Mouse (Mus musculus): ENCODE measurements at regions not wholly inside any gene's neighbourhood (a gene's known extent, or its start where the extent isn't known, plus 50 kb on each side); places are given as distances from the start of the nearest gene placed in this dataset.
A peak's percentile ranks its signal among the peaks of the same experiment; 100 is the strongest.

- no peak for DNase-seq (ENCODE audit: low read depth)
These were observed 432.6 kb downstream of the Mctp2 start for GRCm38 (mm10) chr7:71873817-71874216.

DNA sequence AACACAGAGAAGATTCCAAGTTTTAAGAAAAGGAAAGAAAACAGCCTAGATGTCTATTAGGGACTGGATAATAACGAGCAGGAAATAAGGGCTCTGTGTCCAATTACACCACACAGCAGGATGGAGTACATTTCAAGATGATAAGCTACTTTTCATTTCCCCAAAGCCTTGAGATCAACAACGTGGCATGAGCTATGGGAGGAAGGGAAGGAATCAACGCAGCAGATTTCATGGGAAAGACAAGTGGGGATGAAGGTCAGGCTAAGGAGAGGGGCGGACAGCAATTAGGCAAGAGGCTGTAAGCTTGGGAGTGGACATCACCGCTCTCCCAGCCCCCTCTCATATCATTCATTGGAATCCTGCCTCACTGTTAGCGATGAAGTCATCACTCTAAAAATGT, 433.5 kb downstream of the Mctp2 start:
- DNase-seq (ENCODE audit: low read depth) = no peak

GRCm38 (mm10) chr7:71867090-71867489, 439.3 kb downstream of the Mctp2 start:
- DNase-seq (ENCODE audit: low read depth) = peak; percentile 4

DNA sequence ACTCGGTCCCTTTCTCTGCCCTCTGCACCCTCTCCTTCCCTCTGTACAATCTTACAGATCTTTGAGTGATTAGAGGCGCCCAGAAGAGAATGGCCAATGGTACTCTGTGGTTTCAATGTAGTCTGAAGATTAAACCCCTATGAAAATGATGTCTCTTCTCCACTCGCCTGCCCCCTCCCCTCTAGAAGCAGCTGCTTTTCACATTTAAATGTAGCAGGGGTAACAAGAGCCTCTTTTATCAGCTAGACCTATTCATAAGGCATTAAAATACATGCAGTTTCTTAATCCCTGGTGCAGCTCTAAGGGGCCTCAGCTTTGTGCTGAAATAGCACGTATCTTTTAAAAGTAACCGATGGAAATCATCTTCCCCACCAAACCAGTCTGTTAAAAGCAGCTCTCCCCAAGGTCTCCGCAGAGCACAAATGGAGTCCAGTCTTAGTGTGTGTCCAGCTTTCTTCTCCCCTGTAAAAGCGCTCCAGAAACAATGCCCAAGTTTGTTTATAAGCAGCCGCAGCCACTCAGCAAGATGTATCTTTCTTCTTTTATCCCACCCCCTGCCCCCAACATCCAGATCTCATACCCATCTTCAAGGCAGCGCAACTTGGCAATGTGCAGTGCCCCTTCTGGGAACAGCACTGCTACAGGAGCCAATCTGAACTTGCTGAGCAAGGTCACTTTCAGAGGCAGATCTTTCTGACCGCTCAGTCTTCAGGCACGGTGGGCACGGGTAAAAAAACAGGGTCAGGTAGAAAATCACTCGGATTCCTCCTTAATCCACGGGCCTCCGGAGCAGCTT, 440.8 kb downstream of the Mctp2 start:
- DNase-seq (ENCODE audit: low read depth) = no peak

- no peak for DNase-seq (ENCODE audit: low read depth)
These were observed 453.5 kb downstream of the Mctp2 start for GRCm38 (mm10) chr7:71852864-71853263.

GRCm38 (mm10) chr7:71849174-71849573, 457.2 kb downstream of the Mctp2 start:
- DNase-seq (ENCODE audit: low read depth) = no peak

DNA sequence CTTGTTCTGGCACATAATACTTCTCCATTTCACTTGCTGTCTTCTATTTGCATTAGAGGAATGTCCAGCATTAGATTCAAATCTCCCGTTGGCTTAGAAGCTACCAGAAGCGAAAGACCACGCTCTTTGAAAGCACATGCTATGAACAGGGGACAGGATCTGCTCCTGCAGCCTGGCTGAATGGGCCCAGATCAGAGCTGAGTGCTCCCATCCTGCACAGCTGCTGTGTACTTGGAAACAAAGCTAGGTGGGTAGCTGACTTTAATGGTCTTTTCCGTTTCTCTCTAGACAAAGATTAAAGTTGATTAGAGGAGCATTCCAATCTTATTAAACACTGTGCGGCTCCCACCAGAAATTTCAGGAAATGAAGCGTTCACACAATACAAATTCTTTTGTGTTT, 468.6 kb downstream of the Mctp2 start:
- no peak for DNase-seq (ENCODE audit: low read depth)

GRCm38 (mm10) chr7:71831790-71832525, 474.4 kb downstream of the Mctp2 start:
- no peak for DNase-seq (ENCODE audit: low read depth)

DNA sequence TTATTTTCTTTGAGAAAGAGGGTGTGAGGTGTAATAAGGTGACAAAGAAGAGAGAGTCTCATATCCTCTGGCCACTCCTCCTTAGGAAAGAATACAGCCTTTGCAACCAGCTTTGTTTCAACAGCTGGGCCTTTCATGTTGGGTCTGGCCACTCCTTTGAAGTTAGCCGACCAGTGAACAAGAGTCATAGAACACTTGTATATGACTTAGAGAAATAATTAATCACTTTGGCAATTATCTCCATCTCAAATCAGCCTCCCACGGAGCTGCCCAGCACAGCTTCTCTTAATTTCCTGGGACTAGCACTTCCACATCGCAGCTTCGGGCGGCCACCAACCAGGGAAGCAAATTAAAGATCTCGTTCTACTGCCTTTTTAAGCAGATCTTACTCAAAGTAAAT, 476.8 kb downstream of the Mctp2 start:
- no peak for DNase-seq (ENCODE audit: low read depth)

DNA sequence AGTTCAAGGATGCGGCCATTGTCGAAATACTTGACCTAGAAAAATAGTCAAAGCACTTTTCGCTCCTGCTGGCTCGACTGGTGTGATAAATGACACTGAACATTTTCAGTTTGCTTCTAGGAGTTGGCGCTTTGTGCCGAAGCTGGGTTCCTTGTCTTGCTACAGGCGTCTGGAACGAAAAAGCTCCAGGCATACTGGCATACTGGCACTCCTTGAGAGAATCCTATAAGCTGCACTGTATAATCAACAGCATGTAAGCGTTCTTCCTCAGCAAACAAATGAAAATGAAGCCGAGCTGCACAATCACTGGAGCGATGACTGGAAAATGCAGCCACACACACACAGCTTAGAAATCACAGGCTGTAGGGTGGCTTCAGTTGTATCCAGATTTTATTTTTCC, 464.9 kb upstream of the Gm10295 start:
- DNase-seq (ENCODE audit: low read depth) = no peak

GRCm38 (mm10) chr7:71794201-71794600, 442.9 kb upstream of the Gm10295 start:
- DNase-seq (ENCODE audit: low read depth) = no peak

GRCm38 (mm10) chr7:71788401-71788800, 437.1 kb upstream of the Gm10295 start:
- DNase-seq (ENCODE audit: low read depth) = no peak

- no peak for DNase-seq (ENCODE audit: low read depth)
These were observed 431.2 kb upstream of the Gm10295 start for GRCm38 (mm10) chr7:71782496-71782895.

GRCm38 (mm10) chr7:71749886-71750285, 398.6 kb upstream of the Gm10295 start:
- no peak for DNase-seq (ENCODE audit: low read depth)

DNA sequence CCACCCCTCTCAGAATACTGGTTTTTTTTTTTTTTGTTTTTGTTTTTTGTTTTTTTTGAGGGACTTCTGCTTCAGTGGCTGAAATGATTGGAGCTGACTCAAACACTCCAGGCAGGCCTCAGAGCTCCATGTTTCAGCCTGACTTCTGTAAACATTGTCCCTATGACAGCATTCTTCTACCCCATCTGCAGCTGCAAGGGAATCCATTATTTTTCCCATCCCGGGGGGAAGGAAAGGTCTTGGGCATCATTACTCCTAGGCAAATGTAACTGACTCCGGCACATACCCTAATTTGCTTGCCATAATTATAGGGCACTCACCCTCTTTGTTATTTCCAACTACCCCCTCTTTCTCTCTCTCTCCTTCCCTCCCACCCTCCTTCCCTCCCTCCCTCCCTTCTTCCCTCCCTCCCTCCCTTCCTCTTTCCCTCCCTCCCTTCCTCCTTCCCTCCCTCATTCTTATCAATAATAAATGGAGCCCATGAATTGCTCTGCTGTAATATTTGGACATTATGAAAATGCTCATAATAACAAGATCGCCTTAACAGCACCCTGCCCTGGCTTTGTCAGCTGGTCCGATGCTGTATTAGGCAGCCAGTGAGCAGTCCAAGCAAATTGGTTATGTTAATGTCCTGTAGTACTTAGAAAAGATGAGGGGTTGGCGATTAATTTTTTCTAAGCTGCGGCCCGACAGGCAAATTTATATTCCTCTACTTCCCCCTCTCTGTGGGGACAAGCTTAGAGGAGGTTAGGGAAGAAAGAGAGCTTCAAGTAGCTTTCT, 395.0 kb upstream of the Gm10295 start:
- no peak for DNase-seq (ENCODE audit: low read depth)

DNA sequence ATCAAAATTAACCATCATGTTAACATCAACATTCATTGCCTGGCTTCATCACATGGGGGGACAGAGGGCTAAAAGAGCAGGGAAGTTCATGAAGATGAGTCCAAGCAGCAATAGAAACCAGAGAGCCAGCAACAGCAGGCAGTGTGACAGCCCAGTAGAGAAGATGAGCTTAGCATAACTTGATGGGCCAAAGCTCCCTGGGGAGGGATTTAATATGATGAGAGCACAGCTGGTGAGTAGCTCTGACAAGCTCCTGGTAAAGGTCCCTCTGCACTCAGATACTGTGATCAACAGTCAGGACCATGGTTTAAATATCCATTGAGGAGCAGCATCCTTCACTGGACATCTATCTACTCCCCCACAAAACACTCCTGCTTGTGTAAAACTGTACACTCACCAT, 377.2 kb upstream of the Gm10295 start:
- DNase-seq (ENCODE audit: low read depth) = no peak

DNA sequence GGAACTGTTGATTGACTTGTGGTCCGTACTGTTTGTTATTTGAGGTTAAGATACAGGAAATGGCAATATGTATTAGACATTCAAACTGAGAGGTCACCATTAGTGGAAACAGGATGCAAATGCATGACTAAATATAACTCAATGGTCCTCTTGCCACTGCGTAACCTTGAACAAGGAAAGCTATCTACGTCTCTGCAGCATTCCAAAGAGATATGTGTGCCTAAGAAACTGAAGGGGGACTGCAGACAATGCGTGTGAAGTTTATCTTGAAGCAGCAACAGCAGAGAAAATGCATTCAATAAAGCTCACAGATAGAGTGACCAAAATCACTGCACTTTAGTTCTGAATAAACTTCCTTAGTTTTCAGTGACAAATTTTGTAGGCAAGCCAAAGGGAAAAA, 356.9 kb upstream of the Gm10295 start:
- no peak for DNase-seq (ENCODE audit: low read depth)

- no peak for DNase-seq (ENCODE audit: low read depth)
These were observed 354.9 kb upstream of the Gm10295 start for GRCm38 (mm10) chr7:71706201-71706600.

- DNase-seq (ENCODE audit: low read depth) = no peak
These were observed 354.3 kb upstream of the Gm10295 start for GRCm38 (mm10) chr7:71705426-71706050.

DNA sequence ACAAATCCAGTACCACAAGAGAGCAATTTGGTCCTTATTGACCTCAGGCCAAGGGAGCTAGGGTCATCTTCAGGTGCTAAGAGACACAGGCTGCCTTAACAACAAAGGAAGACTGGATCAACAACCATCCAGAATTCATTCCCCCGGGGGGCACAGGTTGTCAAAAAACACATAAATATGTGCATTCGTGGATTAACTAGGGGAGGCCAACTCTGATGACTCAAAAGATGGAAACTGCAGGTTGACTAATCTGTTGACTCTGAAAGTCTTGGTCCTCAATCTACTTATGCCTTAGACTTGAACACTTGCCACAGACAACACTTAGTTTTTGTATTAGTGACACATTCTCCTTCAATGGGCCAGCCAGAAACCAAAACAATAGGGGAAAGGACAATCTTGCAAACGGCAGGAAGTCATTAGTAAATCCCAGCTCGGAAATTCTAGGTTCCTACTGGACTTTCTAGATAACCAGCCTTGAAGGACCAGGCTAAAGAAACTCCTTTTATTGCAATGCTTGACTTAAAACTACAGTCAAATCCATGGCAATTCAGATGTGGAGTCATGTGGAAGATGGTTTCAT, 353.5 kb upstream of the Gm10295 start:
- DNase-seq (ENCODE audit: low read depth) = no peak
